Mouse (Mus musculus): Measurements from ENCODE around the gene Med26. TPM values are rescaled to one million over a fixed set of nuclear protein-coding genes. Genes with fewer than 3 reads are reported as not detected.

The Med26 gene
- 10 to 100 TPM; 12.9 to 13.5 TPM for total RNA-seq (2023)

DNA sequence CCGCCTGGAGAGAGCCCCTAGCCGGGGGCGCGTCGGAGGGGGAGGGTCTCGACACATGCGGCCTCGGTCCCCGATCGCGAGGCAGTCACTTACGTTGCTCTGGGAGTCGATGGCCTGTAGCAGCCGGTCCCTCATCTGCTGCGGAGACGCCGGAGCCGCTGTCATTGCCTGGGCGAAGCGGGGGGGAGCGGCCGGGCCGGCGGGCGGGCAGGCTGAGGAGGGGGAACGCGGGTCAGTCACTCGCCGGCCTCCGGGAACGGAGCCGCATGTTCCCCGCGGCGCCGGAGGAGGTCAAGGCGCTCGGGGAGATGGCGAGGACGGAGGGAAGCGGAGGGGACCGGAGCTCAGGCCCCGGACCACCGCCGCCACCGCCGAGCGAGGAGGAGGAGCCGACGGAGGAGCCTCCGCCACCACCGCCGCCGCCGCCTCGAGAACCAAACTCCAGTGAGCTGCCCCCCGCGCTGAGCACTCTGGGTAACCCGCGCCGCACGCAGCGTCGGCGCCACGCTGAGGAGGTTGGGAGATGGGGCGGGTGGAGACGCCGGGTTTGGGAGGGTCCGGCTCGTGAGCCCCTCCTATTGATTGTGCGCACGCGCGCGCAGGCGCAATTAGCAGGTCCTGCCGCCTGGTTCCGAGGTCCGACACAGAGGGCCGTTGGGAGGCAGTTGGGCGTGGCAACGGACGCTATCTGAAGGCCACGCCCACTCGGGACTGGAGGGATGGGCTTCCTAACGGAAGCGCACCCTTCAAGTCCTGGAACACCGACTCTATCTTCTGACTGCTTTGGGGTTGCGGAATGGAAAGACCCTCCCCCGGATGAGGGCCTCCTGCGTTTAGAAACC is at the start of gene Med26:
Med26 (minus strand) TSS at position 469 of the 842 bp plus-strand sequence.

DNA sequence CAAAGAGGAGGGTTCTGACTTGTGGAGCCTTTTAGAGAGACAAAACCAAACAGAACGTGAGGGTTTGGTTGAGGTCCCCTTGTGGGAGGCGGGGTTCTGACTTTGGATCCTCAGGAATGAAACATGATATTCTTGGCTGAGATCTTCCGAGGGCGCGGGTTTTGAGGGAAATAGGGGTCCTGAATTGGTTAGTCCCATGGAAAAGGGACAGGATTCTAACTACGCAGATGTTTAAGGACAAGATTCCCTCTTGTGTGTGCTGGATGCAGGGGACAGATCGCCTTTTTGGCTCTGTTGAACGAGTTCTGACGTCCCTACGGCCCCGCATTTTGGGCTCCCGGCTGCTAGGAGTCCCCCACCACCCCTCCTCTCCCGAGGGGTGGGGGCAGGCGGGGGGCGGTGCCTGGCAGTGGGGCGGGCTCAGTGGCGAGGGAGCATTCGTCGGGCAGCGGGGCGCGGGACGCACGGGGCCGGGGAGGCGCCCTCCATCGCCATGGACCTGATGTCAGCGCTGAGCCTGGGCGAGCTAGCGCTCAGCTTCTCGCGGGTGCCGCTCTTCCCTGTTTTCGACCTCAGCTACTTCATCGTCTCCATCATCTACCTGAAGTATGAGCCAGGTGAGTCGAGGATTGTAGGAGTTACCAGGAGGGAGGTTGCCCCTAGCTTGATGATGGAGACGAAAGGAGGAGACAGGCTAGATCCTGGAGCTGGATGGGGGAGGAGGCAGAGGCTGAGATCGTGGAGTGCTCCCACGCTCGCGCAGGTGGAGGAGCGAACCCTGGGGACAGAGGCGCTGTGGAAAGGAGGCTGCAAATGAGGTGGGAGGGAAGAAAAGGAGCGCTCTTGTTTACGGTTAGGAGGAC is 23.8 kb upstream of the Med26 start, which contains the start of gene Tmem38a:
Tmem38a (plus strand) TSS at position 445 of the 863 bp plus-strand sequence.

DNA sequence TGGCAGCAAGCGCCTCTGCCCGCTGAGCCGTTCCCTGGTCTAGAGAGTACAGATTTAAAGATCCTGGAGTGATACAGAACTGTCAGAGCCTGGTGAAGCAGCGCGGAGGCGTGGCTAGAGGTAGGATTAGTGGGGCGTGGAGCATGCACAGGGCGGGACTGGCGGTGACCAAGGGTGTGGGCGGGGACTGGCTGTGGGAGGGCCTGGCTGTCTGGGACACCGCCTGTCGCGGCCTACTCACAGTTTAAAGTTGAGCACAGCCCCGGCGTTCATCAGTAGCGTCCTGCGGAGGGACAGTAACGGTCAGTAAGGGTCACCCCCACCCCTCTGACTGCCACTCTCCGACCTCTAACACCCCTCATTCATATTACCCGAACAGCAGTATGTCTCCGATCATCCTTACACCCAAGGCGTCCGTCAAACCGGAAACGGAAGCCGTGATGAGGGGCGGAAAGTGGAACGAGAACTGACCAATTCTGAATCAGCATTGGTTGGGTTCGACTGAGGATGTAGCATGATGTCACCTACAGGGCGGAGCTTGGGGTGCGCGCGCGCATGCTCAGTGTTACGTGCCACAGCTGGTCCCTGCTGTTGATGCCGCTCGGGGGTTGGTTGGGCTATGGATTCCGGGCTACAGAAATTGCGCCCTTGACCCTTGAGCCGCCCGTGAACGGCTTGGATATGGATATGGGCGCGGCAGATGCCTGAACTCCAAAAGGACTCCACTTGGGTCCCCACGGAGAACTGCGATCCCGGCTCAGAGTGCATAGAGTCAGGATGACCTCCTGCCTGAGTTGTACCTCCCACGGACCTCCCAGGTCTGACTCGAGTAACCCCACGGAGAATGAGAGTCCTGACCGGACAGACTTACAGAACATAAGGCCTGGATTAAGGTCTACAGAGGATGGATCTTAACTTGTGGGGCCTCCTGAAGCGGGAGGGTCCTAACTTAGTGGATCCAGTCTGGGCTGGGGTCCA is 22.9 kb upstream of the Med26 start, which contains the start of gene Smim7:
Smim7 (minus strand) TSS at position 456 of the 978 bp plus-strand sequence.

DNA sequence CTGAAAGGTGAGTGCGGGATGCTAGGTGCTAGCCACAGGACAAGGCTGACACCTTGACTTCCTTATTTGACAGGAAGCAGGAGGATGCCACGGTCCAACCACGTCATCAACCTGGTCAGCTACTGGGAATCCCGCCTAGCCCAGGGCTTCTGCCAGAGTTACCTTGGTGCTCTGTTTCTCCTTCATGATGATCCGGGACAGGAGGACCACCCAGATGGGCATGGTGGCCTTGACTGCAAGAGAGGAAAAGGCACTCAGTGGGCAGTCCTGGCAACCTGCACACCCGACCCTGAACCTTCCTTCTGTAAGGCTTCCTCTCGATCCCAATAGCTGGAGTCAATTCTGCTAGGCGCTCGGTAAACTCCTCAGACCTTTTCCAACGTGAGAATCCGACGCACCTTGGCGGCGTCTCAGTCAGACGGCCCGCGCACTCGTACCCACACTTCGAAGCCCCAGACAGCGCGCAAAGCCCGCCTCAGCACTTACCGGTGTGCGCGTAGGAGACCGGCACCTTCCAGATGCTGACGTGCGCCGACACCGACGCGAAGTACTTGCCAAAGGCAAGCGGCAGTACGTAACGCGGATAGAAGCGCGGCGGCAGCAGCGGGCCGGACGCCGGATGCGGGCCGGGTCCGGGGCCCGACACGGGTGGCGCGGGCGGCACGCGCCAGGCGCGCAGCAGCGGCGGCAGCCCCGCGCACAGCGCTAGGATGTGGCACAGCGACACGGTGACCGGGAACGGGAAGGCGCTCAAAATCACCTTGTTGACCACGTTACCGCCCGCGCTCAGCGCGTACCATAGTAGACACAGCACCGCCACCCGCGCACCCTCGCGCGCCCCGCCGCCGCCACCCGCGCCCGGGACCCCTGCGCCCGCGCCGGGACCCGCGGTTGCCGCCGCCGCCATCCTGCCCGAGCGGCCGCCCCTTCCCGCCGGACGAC is 56.1 kb downstream of the Med26 start, which contains the start of gene Slc35e1:
Slc35e1 (minus strand) TSS at position 935 of the 942 bp plus-strand sequence.

DNA sequence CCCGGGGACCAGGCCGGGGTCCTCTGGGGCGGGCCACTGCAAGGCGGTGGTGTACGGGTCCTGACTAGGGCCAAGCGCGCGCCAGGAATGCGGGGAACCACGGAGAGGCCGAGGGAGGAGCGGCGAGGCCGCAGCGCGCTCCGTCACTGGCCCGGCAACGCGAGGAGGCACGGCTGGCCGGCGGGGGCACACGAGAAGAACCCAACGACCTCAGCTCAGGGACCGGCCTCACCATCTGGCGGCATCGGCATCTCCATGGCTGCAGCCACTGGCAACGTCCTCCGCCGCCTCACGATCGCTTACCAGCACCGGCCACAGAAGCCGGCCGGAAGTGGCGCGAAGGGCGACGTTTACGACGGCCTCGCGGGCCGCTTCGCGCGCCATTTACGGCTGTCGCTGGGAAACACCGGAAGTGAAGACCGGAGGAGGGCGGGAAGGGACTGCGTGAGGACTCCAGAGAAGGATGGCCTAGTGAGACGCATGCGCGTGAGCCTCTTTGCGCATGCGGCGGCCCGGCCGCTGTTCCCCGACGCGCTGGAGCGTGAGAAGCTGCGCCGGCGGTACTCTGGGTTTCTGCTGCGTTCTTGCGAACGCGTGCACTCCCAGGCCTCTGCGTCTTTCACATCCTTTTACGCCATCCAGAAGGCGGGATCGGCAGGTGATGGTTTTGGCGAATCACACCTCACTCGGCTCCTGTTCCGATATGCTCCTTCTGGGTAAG is 73.1 kb downstream of the Med26 start, which contains the start of gene Cherp:
Cherp (minus strand) TSS at position 401 of the 721 bp plus-strand sequence.

Other genes with a start within 250 kb of the Med26 start
- gene Gm10282, start 243.0 kb downstream of the Med26 start, total RNA-seq (2023) = 10 to 100 TPM; 76.5 to 81.0 TPM
- 1,000 to 10,000 TPM; 1,455 to 2,115 TPM for gene Klf2, start 229.2 kb downstream of the Med26 start, total RNA-seq (2023)
- 10 to 100 TPM; 54.1 to 62.4 TPM for gene Eps15l1, start 126.8 kb downstream of the Med26 start, total RNA-seq (2023)
- not detected for gene Calr3, start 104.4 kb downstream of the Med26 start, total RNA-seq (2023)
- gene 1700030K09Rik, start 104.4 kb downstream of the Med26 start, total RNA-seq (2023) = 1 to 10 TPM; 3.0 to 3.1 TPM
- 10 to 100 TPM; 62.0 to 74.2 TPM for gene Cherp, start 73.0 kb downstream of the Med26 start, total RNA-seq (2023)
- gene Slc35e1, start 55.7 kb downstream of the Med26 start, total RNA-seq (2023) = 100 to 1,000 TPM; 120 to 123 TPM
- 100 to 1,000 TPM in 1 of 2 experiments, 10 to 100 TPM in 1; 96.9 to 109 TPM for gene Smim7, start 22.8 kb upstream of the Med26 start, total RNA-seq (2023)
- 10 to 100 TPM; 16.2 to 16.3 TPM for gene Tmem38a, start 23.8 kb upstream of the Med26 start, total RNA-seq (2023)
- under 1 TPM; 0.42 to 0.44 TPM for gene Nwd1, start 98.4 kb upstream of the Med26 start, total RNA-seq (2023)
- gene Sin3b, start 175.0 kb upstream of the Med26 start, total RNA-seq (2023) = 100 to 1,000 TPM; 134 to 144 TPM
- gene F2rl3, start 213.6 kb upstream of the Med26 start, total RNA-seq (2023) = under 1 TPM; 0.49 to 0.98 TPM